Mouse (Mus musculus): ENCODE results near the gene Tnip1. TPM values are rescaled to one million over a fixed set of nuclear protein-coding genes. Genes with fewer than 3 reads are reported as not detected.

Tnip1 gene
- total and polyA plus RNA-seq, 3 experiments, result 8.1 to 19.7 TPM; not detected in 1

DNA sequence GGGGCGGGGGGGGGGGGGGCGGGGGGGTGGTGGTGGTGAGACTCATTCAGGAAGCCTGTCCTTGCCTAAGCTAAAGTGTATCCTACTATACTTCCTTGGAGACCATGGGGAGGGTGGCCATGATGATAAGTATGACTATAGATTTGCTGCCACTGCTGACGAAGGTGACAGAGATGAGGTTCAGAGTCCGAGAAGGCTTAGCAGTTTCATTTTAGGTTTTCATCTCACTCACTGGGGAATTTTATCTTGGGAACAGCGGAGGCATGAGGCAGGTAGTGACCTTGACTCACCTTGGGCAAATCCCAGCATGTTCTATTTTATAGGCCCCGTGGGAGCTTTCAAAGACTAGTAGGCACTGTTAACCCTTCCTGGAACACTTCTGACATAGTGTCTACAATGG is 10.1 kb upstream of the Tnip1 start:
- no peak overlapping the region for H3K4me3 ChIP-seq (ENCODE audit: control insufficient read depth in 1 of 2, insufficient read depth in 1 of 2, low read depth in 2 of 2, low read length in 2 of 2)
- H3K36me3 ChIP-seq (ENCODE audit: control insufficient read depth in 1 of 2, insufficient read depth in 2 of 2, low read length in 2 of 2), result peaks cover 0 to 24% of the 10 kb centered on the region in 2 experiments; a peak in 2 of 4 replicates
- H3K27ac ChIP-seq (ENCODE audit: control insufficient read depth, low read depth, low read length), result no peak overlapping the region
- H3K9ac ChIP-seq (ENCODE audit: control insufficient read depth, low read depth, low read length, poor library complexity, severe bottlenecking), result no peak overlapping the region
- H3K27me3 ChIP-seq (ENCODE audit: control insufficient read depth in 1 of 2, insufficient read depth in 2 of 2, low read length in 2 of 2), result no peaks in the 10 kb centered on the region
- TF ChIP-seq SIN3A (IDR thresholded peaks at IDR 0.05; ENCODE audit: low read length), result 0 out of 2 replicates have a peak, but pooled peaks have one; percentile 18
- no peak for TF ChIP-seq MAZ (IDR thresholded peaks at IDR 0.05; ENCODE audit: low read depth, low read length)
- no peak for DNase-seq (ENCODE audit: low read depth, low spot score)
- peaks cover 9 to 35% of the 10 kb centered on the region in 2 experiments for H3K4me1 ChIP-seq (ENCODE audit: control insufficient read depth in 1 of 2, insufficient read depth in 2 of 2, low read length in 2 of 2)
- no peaks in the 10 kb centered on the region for H3K79me2 ChIP-seq (ENCODE audit: control insufficient read depth, insufficient read depth, low read length, poor library complexity)
- no peaks in the 10 kb centered on the region for H3K9me3 ChIP-seq (replicated peaks; ENCODE audit: insufficient read depth, low read length)

DNA sequence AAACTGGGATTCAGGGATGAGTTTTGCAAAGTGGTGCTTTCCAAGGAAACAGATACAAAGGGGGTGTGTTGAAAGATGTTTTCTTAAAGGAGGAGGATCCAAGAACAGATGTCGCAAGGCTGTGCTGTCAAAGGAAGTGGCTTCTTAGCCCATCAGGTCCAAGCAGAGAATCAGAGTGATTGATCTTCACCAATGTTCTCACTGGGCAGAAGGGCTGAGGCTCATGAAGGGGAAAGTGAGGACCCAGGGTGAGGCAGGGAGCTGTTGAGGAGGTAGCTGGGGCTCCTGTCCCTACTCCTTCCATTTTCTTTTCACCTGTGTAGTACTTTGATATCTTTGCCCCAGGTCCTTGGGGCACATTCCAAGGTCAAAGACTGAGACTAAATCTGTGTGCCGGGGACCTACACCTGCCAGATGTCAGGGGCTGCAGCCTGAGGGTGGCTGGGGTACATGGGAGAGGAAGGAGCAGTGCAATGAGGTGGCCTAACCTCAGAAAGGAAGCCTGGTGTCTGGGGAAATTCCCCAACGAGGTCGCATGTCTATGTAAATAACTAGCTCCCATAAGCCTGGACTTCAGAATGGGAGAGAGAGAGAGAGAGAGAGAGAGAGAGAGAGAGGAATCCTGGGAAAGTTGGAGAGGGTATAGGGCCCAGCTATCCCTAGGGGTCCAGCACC is 9.5 kb upstream of the Tnip1 start:
- Histone ChIP-seq H3K9me3 (replicated peaks; ENCODE audit: insufficient read depth, low read length) (no peaks in the 10 kb centered on the region), H3K79me2 (ENCODE audit: control insufficient read depth, insufficient read depth, low read length, poor library complexity) (no peaks in the 10 kb centered on the region), H3K27me3 (ENCODE audit: control insufficient read depth in 1 of 2, insufficient read depth in 2 of 2, low read length in 2 of 2) (no peaks in the 10 kb centered on the region), H3K9ac (ENCODE audit: control insufficient read depth, low read depth, low read length, poor library complexity, severe bottlenecking) (no peak overlapping the region), H3K4me1 (ENCODE audit: control insufficient read depth in 1 of 2, insufficient read depth in 2 of 2, low read length in 2 of 2) (peaks cover 9 to 35% of the 10 kb centered on the region in 2 experiments), H3K36me3 (ENCODE audit: control insufficient read depth in 1 of 2, insufficient read depth in 2 of 2, low read length in 2 of 2) (peaks cover 0 to 24% of the 10 kb centered on the region in 2 experiments; a peak in 2 of 4 replicates), H3K27ac (ENCODE audit: control insufficient read depth, low read depth, low read length) (no peak overlapping the region), H3K4me3 (ENCODE audit: control insufficient read depth in 1 of 2, insufficient read depth in 1 of 2, low read depth in 2 of 2, low read length in 2 of 2) (no peak overlapping the region)
- TF ChIP-seq TAL1 (IDR thresholded peaks at IDR 0.05; ENCODE audit: low read length) (no peak), GATA1 (IDR thresholded peaks at IDR 0.05; ENCODE audit: low read depth, low read length) (no peak), BHLHE40 (IDR thresholded peaks at IDR 0.05; ENCODE audit: borderline replicate concordance, low read depth, low read length) (no peak), ZC3H11A (IDR thresholded peaks at IDR 0.05; ENCODE audit: low read depth, low read length) (no peak), NELFE (IDR thresholded peaks at IDR 0.05; ENCODE audit: low read depth, low read length) (no peak), SMC3 (IDR thresholded peaks at IDR 0.05; ENCODE audit: low read depth, low read length) (no peak), E2F4 (IDR thresholded peaks at IDR 0.05; ENCODE audit: borderline replicate concordance, low read depth, low read length) (no peak), TBP (IDR thresholded peaks at IDR 0.05; ENCODE audit: low read depth, low read length) (no peak), CHD1 (IDR thresholded peaks at IDR 0.05; ENCODE audit: low read depth, low read length) (no peak), CHD2 (IDR thresholded peaks at IDR 0.05; ENCODE audit: low read length) (no peak), KAT2A (conservative IDR thresholded peaks at IDR 0.05; ENCODE audit: low read depth, low read length) (no peak), EP300 (IDR thresholded peaks at IDR 0.05; ENCODE audit: low read depth in 1 of 2, low read length in 2 of 2) (no peak), NRF1 (IDR thresholded peaks at IDR 0.05; ENCODE audit: insufficient read depth, low read depth, low read length, poor library complexity, severe bottlenecking) (no peak), POLR2A (IDR thresholded peaks at IDR 0.05; ENCODE audit: control insufficient read depth in 1 of 2, insufficient read depth in 1 of 2, low read depth in 1 of 2, low read length in 2 of 2, poor library complexity in 1 of 2) (no peak), HCFC1 (IDR thresholded peaks at IDR 0.05; ENCODE audit: low read depth, low read length) (no peak), GABPA (IDR thresholded peaks at IDR 0.05; ENCODE audit: low read depth, low read length) (no peak), RAD21 (IDR thresholded peaks at IDR 0.05; ENCODE audit: low read depth, low read length) (no peak), USF1 (IDR thresholded peaks at IDR 0.05; ENCODE audit: low read depth, low read length) (no peak), MAX (IDR thresholded peaks at IDR 0.05; ENCODE audit: low read length) (no peak), MYB (IDR thresholded peaks at IDR 0.05; ENCODE audit: low read depth, low read length) (no peak)
- no peak for DNase-seq (ENCODE audit: low read depth, low spot score)
